Mouse (Mus musculus) CH12.LX (cell line): Measurements from ENCODE around the gene Usp39. TPM values are rescaled to one million over a fixed set of nuclear protein-coding genes. Genes with fewer than 3 reads are reported as not detected.
A peak's percentile ranks its signal among the peaks of the same experiment; 100 is the strongest.

Experiments used
- DNase-seq: peaks from one replicate; pipeline ENCODE4 v3.0.0-alpha.2; 2013; ENCODE audit errors: extremely low read depth
- H3K27ac ChIP-seq: 2 replicates; pipeline ENCODE4 v1.5.1; 2012; ENCODE audit warnings: low read depth, mild to moderate bottlenecking, control low read depth, moderate library complexity; ENCODE audit not compliant: insufficient read depth
- H3K27me3 ChIP-seq: replicated peaks from 2 replicates; pipeline ENCODE3; 2012; ENCODE audit warnings: inconsistent platforms
- H3K36me3 ChIP-seq, 2 experiments: replicated peaks in 1 of 2; 2 replicates each; pipeline versions ENCODE3 to v1.6.1; 2012; ENCODE audit warnings: inconsistent platforms in 1 of 2, low read length in 1 of 2, mild to moderate bottlenecking in 1 of 2, mixed read lengths in 1 of 2, moderate library complexity in 1 of 2; ENCODE audit not compliant: control insufficient read depth in 1 of 2, insufficient read depth in 1 of 2
- H3K4me1 ChIP-seq, 2 experiments: 2 replicates each; pipeline ENCODE4 v1.6.1; 2012; ENCODE audit warnings: inconsistent platforms in 1 of 2, moderate library complexity in 1 of 2; ENCODE audit not compliant: insufficient read depth in 2 of 2, control insufficient read depth in 1 of 2
- H3K4me2 ChIP-seq: 2 replicates; pipeline ENCODE4 v1.6.1; 2012; ENCODE audit warnings: low read depth, mild to moderate bottlenecking, control low read depth; ENCODE audit not compliant: poor library complexity, insufficient read depth, severe bottlenecking
- H3K4me3 ChIP-seq, 3 experiments: fragments of 150-350 bp in 1 of 3; sonication (generic) in 1 of 3; replicated peaks in 1 of 3; 2 replicates each; pipeline versions ENCODE3 to v1.5.1; 2011 to 2012; ENCODE audit warnings: low read depth in 2 of 3, low read length in 2 of 3, mild to moderate bottlenecking in 2 of 3, moderate library complexity in 2 of 3, control low read depth in 1 of 3, improper control_type of control experiment in 1 of 3, inconsistent platforms in 1 of 3, mixed read lengths in 1 of 3; ENCODE audit not compliant: poor library complexity in 1 of 3
- H3K79me2 ChIP-seq: replicated peaks from 2 replicates; pipeline ENCODE4 v1.6.1; 2012; ENCODE audit warnings: mild to moderate bottlenecking, moderate library complexity; ENCODE audit not compliant: control insufficient read depth, poor library complexity, insufficient read depth, severe bottlenecking; ENCODE audit errors: extremely low read depth
- H3K9ac ChIP-seq: 2 replicates; pipeline ENCODE4 v1.6.1; 2012; ENCODE audit warnings: low read depth, mild to moderate bottlenecking, control low read depth, moderate library complexity; ENCODE audit not compliant: insufficient read depth
- H3K9me3 ChIP-seq: replicated peaks from 2 replicates; pipeline ENCODE3; 2012; ENCODE audit warnings: low read length, inconsistent platforms, mixed read lengths
- CHD1 ChIP-seq: IDR thresholded peaks from 2 replicates; pipeline ENCODE4 v1.6.1; 2012; ENCODE audit warnings: low read depth, low read length, improper control_type of control experiment, inconsistent platforms
- CHD2 ChIP-seq: IDR thresholded peaks from 2 replicates; pipeline ENCODE4 v1.6.1; 2011; ENCODE audit warnings: low read length, improper control_type of control experiment
- E2F4 ChIP-seq: IDR thresholded peaks from 2 replicates; pipeline ENCODE4 v1.6.1; 2011; ENCODE audit warnings: low read depth, low read length, improper control_type of control experiment; ENCODE audit not compliant: insufficient replicate concordance
- EP300 ChIP-seq: IDR thresholded peaks from 2 replicates; pipeline ENCODE4 v1.6.1; 2011; ENCODE audit warnings: low read length, improper control_type of control experiment
- ETS1 ChIP-seq: conservative IDR thresholded peaks from 2 replicates; pipeline ENCODE4 v1.6.1; 2012; ENCODE audit warnings: low read depth, mild to moderate bottlenecking, inconsistent platforms, low read length, improper control_type of control experiment, moderate library complexity
- GABPA ChIP-seq: IDR thresholded peaks from 2 replicates; pipeline ENCODE4 v1.6.1; 2012; ENCODE audit warnings: low read depth, low read length, improper control_type of control experiment, inconsistent platforms; ENCODE audit not compliant: insufficient replicate concordance
- IRF4 ChIP-seq: IDR thresholded peaks from 2 replicates; pipeline ENCODE4 v1.6.1; 2014; ENCODE audit warnings: low read depth, mild to moderate bottlenecking, inconsistent platforms, low read length, improper control_type of control experiment
- JUN ChIP-seq: IDR thresholded peaks from 2 replicates; pipeline ENCODE4 v1.6.1; 2011; ENCODE audit warnings: low read depth, mild to moderate bottlenecking, low read length, improper control_type of control experiment, moderate library complexity; ENCODE audit not compliant: insufficient read depth
- MAX ChIP-seq: IDR thresholded peaks from 2 replicates; pipeline ENCODE4 v1.6.1; 2011; ENCODE audit warnings: low read length, improper control_type of control experiment
- MAZ ChIP-seq: IDR thresholded peaks from 2 replicates; pipeline ENCODE4 v1.6.1; 2012; ENCODE audit warnings: low read depth, mild to moderate bottlenecking, inconsistent platforms, low read length, improper control_type of control experiment, moderate library complexity
- MXI1 ChIP-seq: IDR thresholded peaks from 2 replicates; pipeline ENCODE4 v1.6.1; 2011; ENCODE audit warnings: mild to moderate bottlenecking, low read depth, low read length, improper control_type of control experiment
- NELFE ChIP-seq: IDR thresholded peaks from 2 replicates; pipeline ENCODE4 v1.6.1; 2011; ENCODE audit warnings: low read depth, low read length, improper control_type of control experiment
- POLR2A ChIP-seq: IDR thresholded peaks from 2 replicates; pipeline ENCODE4 v1.6.1; 2011; ENCODE audit warnings: low read depth, mild to moderate bottlenecking, improper control_type of control experiment, low read length
- POLR2AphosphoS2 ChIP-seq: IDR thresholded peaks from 2 replicates; pipeline ENCODE4 v1.6.1; 2011; ENCODE audit warnings: low read depth, low read length, improper control_type of control experiment
- RAD21 ChIP-seq: IDR thresholded peaks from 2 replicates; pipeline ENCODE4 v1.6.1; 2011; ENCODE audit warnings: low read depth, mild to moderate bottlenecking, low read length, improper control_type of control experiment, moderate library complexity
- SIN3A ChIP-seq: IDR thresholded peaks from 2 replicates; pipeline ENCODE4 v1.6.1; 2012; ENCODE audit warnings: low read length, improper control_type of control experiment, inconsistent platforms
- SMC3 ChIP-seq: IDR thresholded peaks from 2 replicates; pipeline ENCODE4 v1.6.1; 2011; ENCODE audit warnings: low read depth, low read length, improper control_type of control experiment
- TBP ChIP-seq: conservative IDR thresholded peaks from 2 replicates; pipeline ENCODE4 v1.6.1; 2011; ENCODE audit warnings: low read depth, low read length, improper control_type of control experiment
- TCF12 ChIP-seq: IDR thresholded peaks from 2 replicates; pipeline ENCODE4 v1.6.1; 2014; ENCODE audit warnings: low read depth, mild to moderate bottlenecking, inconsistent platforms, low read length, improper control_type of control experiment
- UBTF ChIP-seq: IDR thresholded peaks from 2 replicates; pipeline ENCODE4 v1.6.1; 2012; ENCODE audit warnings: low read depth, mild to moderate bottlenecking, inconsistent platforms, low read length, improper control_type of control experiment, moderate library complexity
- USF2 ChIP-seq: conservative IDR thresholded peaks from 2 replicates; pipeline ENCODE4 v1.6.1; 2011; ENCODE audit warnings: low read depth, low read length, improper control_type of control experiment
- ZC3H11A ChIP-seq: IDR thresholded peaks from 2 replicates; pipeline ENCODE4 v1.6.1; 2012; ENCODE audit warnings: low read depth, mild to moderate bottlenecking, inconsistent platforms, low read length, improper control_type of control experiment
- ZMIZ1 ChIP-seq: IDR thresholded peaks from 2 replicates; pipeline ENCODE4 v1.6.1; 2012; ENCODE audit warnings: low read depth, mild to moderate bottlenecking, inconsistent platforms, low read length, improper control_type of control experiment
- dilution Hi-C: fragments of 300-500 bp; cut with MboI; formaldehyde crosslinking; loops from 2 replicates; pipeline ENCODE4 v1.14.3; 2020; ENCODE audit warnings: low sequenced_read_pairs; ENCODE audit not compliant: extremely low pct_unique_long_range_greater_than_20kb, extremely low pct_ligation_motif_present
- in situ Hi-C: fragments of 300-500 bp; cut with MboI; formaldehyde crosslinking; loops from 3 replicates; pipeline ENCODE4 v1.14.3; 2019; ENCODE audit warnings: low sequenced_read_pairs, low pct_ligation_motif_present, low pct_unique_long_range_greater_than_20kb, mixed read lengths
- polyA plus RNA-seq: library from polyadenylated mRNA; unstranded; fragments of >175 nt; gene quantifications from 2 replicates; pipeline ENCODE4 v1.2.1, GENCODE M21; 2012; ENCODE audit warnings: low read depth; ENCODE audit not compliant: insufficient read length
- total RNA-seq, 2 experiments: library from RNA; depleted of rRNA; stranded (reverse); fragments of 300-350 nt in 1 of 2; fragments of >200 nt in 1 of 2; gene quantifications; 2 replicates each; pipeline ENCODE4 v1.2.3; 2012 to 2014

The Usp39 gene
- total and polyA plus RNA-seq, 3 experiments, result 74.5 to 138 (median 88.2) TPM

GRCm38 (mm10) chr6:72278835-72279234 is 66.1 kb downstream of the Usp39 start:
- Histone ChIP-seq H3K4me1 (peaks cover 14 to 19% of the 10 kb centered on the region in 2 experiments), H3K27me3 (no peaks in the 10 kb centered on the region), H3K27ac (no peak overlapping the region), H3K9me3 (peaks cover 6% of the 10 kb centered on the region), H3K36me3 (no peaks in the 10 kb centered on the region), H3K4me2 (no peak overlapping the region), H3K9ac (no peak overlapping the region), H3K4me3 (no peak overlapping the region), H3K79me2 (no peaks in the 10 kb centered on the region; the same call in 1 of the 2 replicates)
- dilution Hi-C loops (no loop called here), in situ Hi-C loops (no loop called here)
- TF ChIP-seq UBTF, result no peak
- TF ChIP-seq NELFE, result no peak
- no peak for TF ChIP-seq POLR2A
- TF ChIP-seq ZMIZ1, result no peak
- no peak for TF ChIP-seq POLR2AphosphoS2
- no peak for TF ChIP-seq MAZ
- no peak for TF ChIP-seq TBP
- no peak for TF ChIP-seq CHD2
- DNase-seq, result no peak

GRCm38 (mm10) chr6:72277508-72278166 is 67.3 kb downstream of the Usp39 start:
- dilution Hi-C loops, result no loop called here
- TF ChIP-seq EP300 (peak; percentile 29; the same call in 1 of the 2 replicates), JUN (no peak), MAX (no peak), IRF4 (peak; percentile 15; the same call in 1 of the 2 replicates), ZC3H11A (no peak), SMC3 (no peak), UBTF (peak; percentile 75; the same call in 1 of the 2 replicates), RAD21 (no peak), USF2 (no peak), TCF12 (peak; percentile 54; the same call in 1 of the 2 replicates), SIN3A (no peak), MXI1 (no peak), CHD1 (no peak), MAZ (no peak), TBP (peak; percentile 57; the same call in 1 of the 2 replicates), ETS1 (peak; percentile 25; the same call in 1 of the 2 replicates), E2F4 (no peak), ZMIZ1 (no peak), GABPA (no peak)
- H3K9ac ChIP-seq, result no peak overlapping the region

More at GRCm38 (mm10) chr6:72277508-72278166, 67.3 kb downstream of the Usp39 start:
- Histone ChIP-seq H3K4me3 (no peak overlapping the region), H3K36me3 (no peaks in the 10 kb centered on the region), H3K9me3 (peaks cover 6% of the 10 kb centered on the region), H3K27ac (peak overlapping the region; percentile 38; the same call in 1 of the 2 replicates), H3K27me3 (no peaks in the 10 kb centered on the region), H3K4me1 (peaks cover 14 to 29% of the 10 kb centered on the region in 2 experiments), H3K4me2 (peak overlapping the region; percentile 55; the same call in 1 of the 2 replicates), H3K79me2 (no peaks in the 10 kb centered on the region; the same call in 1 of the 2 replicates)
- in situ Hi-C loops, result no loop called here
- DNase-seq, result peak; percentile 65
